Mouse (Mus musculus): ENCODE measurements around the gene Ing3.
A peak's percentile ranks its signal among the peaks of the same experiment; 100 is the strongest.

- TF ChIP-seq POLR2A (IDR thresholded peaks at IDR 0.05; ENCODE audit: extremely low read depth, insufficient read depth, low read length) (no peak), CTCF (IDR thresholded peaks at IDR 0.05; ENCODE audit: extremely low read depth, insufficient read depth, low read length) (peak; percentile 13; the same call in 1 of the 2 replicates)
These were observed 35.8 kb downstream of the Ing3 start for GRCm38 (mm10) chr6:21984990-21985731.
